Mouse (Mus musculus): ENCODE data around the gene Iqce.

- TF ChIP-seq CEBPB (IDR thresholded peaks at IDR 0.05; ENCODE audit: insufficient read depth, poor library complexity, severe bottlenecking) (no peak), POLR2A (IDR thresholded peaks at IDR 0.05; ENCODE audit: insufficient read length, low read depth) (no peak), MAX (IDR thresholded peaks at IDR 0.05; ENCODE audit: low read depth) (no peak), MYOG (IDR thresholded peaks at IDR 0.05; ENCODE audit: control insufficient read depth in 1 of 3, insufficient read depth in 1 of 3, insufficient read length in 2 of 3, low read depth in 2 of 3) (no peak), E2F4 (IDR thresholded peaks at IDR 0.05; ENCODE audit: insufficient read depth) (no peak), USF1 (IDR thresholded peaks at IDR 0.05; ENCODE audit: low read depth) (no peak), TCF12 (IDR thresholded peaks at IDR 0.05; ENCODE audit: insufficient read depth, poor library complexity, severe bottlenecking) (no peak), MYOD1 (IDR thresholded peaks at IDR 0.05; ENCODE audit: control insufficient read depth in 1 of 3, insufficient read length in 2 of 3, low read depth in 2 of 3) (no peak)
Observed at GRCm38 (mm10) chr5:140646171-140646570, 56.0 kb downstream of the Iqce start.
